Mouse (Mus musculus) adipocyte (in vitro differentiated cells): ENCODE measurements around the gene Olfr1112.
"Not testable (repeated sequence)": the region's sequence is repeated elsewhere in the genome, so short reads cannot be mapped to it uniquely, and the experiment has no call there.

Source experiments
- DNase-seq: peaks from one replicate; pipeline ENCODE4 v3.0.0-alpha.2; 2016; ENCODE audit warnings: low spot score

Gene Olfr1112

GRCm38 (mm10) chr2:87187498-87187897 is at the start of gene Olfr1112:
Gene Olfr1112 (plus strand): TSS chr2:87187798.
- no peak for DNase-seq

GRCm38 (mm10) chr2:87140200-87140599 is 47.4 kb upstream of the Olfr1112 start, which contains the start of gene Olfr1110:
Gene Olfr1110 (minus strand): TSS chr2:87140300.
- no peak for DNase-seq

DNA sequence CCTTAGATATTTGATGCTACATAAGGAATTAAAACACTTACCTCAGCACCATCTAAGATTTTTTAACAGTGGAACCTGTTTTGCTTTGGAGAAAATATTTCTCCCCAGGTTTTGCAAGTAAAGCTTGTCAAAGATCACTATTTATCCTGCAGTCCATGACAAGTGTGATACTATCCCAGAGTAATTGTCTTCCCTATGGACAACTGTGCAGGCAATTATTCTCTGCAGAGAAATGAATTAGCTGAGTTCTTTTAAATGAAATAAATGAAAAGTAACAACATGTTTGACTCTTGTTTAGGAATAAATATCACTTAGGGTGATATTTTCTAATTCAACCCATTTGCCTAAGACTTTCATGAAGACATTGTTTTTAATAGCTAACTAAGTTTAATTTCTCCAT is 35.1 kb upstream of the Olfr1112 start, which contains the start of gene Olfr1111:
Olfr1111 (minus strand) TSS at position 101 of the 400 bp plus-strand sequence.
- DNase-seq = no peak

GRCm38 (mm10) chr2:87167731-87168130 is 19.9 kb upstream of the Olfr1112 start:
- DNase-seq = not testable (repeated sequence)

DNA sequence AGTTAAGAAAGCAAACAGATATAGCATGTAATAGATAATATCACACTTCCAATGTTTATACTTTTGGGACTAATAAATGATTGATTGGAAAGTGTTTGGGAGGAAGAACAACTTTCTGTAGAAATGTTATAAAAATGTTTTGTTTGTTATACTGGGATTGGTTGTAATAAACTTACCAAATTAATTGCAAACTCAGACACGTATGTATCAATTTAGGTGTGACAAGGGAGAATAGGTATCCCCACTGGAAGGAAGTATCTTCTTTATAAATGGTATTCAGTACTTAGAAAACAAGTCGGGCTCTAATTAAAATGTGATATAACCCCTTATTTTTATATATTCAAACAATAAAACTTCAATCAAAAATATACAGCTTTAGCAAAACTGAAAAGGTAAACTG is 21.1 kb downstream of the Olfr1112 start, which contains the start of gene Olfr1113:
Olfr1113 (plus strand) TSS at position 301 of the 400 bp plus-strand sequence.
- DNase-seq = no peak
